Mouse (Mus musculus) frontal cortex, postnatal 36 days (tissue): ENCODE data around the gene Lhb.
"Not testable (repeated sequence)": the region's sequence is repeated elsewhere in the genome, so short reads cannot be mapped to it uniquely, and the experiment has no call there.

Experiments used
- DNase-seq, 2 experiments: peaks; one replicate each; pipeline ENCODE4 v3.0.0; 2022; ENCODE audit warnings: low spot score in 2 of 2

Lhb gene

DNA sequence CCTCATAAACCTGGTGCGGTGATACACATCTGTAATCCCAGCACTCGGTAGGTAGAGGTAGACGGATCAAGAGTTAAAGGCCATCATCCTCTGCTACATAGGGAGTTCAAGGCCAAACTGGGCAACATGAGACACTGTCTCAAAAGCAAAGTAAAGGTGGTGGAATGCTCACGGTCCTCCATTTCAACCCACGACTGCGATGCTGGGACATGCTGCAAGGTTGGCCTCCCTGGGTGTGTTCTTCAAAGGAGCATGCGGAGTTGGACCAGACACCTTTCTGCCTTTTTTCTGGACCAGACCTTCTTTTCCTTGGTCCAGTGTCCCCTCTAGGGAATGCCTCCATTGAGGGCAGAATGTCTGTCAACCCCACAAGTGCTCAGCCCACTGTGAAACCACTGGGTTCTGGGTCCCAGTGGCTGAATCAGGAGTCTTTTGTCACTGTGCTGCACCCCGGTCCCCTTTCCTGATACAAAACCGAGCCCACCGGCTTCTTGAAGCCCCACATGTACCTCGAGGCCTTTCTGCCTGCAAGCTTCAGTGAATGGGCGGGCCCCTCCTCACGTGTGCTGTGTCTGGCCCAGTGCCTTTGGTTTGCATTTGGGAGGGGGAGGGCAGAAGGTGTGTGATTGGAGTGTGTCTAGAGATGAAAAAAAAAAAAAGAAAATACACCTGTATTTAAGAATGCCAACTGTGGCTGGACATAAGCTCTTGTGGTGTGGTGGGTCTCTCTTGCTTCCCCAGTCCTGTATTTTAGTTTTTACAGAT lies 35.5 kb downstream of the Lhb start:
- DNase-seq = no peak

DNA sequence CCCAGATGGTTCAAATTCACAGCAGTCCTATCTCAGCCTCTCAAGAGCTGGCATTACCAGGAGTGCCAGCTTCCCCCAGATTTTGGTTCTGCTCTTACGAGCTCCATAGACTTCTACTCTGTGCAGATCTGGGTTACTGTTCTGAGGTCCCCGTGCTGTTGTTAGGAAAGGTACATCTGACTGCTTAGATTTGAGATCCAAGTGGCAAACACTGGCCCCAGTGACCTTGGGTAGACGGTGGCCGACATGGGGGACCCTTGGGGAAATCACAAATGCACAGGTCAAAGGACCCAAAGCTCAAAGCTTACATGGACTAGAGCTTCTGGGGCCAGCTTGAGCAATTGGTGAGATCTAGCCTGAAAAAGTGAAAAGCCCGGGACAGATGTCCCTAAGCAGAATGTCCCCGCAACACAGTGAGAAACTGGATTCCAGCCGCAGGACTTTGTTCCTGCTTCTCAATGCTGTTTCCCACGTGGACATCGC lies 36.1 kb downstream of the Lhb start:
- no peak for DNase-seq

DNA sequence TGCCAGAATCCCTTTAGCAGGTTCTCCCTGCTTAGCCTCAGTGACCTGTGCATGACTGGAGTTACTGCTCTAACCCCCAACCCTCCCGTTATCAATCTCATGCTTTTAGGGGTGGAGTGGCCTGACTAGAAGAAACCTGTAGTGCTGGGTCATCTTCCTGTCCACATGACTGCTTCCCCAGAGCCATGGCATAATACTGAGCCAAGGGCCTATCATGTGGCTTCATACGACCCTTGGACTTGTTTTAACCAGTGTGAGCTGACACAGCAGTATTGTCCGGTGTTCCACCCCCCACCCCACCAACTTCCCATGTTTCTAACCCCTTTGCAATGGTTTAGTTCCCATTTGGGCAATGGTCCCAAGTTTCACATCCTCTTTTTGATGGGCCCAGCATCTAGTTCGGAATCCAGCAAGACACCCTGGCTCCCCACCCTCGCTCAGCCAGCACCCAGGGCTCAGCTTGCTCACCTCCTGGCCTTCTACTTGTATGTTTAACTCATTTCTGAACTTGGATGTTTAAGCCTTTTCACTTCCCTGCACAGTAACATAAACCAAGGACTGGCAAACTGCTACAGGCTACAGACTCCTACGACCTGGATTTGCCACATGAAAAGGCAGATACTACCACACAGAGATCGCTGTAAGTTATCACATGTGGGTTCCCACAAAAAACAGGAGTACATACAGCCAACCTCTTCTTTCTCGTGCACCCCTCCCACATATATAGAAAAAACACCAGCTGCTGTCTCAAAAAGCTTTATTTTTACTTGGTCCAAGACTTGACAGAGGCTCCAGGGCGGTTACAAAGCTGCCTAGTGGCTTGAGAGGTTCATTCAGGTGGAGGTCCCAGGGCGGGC lies 36.8 kb downstream of the Lhb start:
- no peak for DNase-seq

DNA sequence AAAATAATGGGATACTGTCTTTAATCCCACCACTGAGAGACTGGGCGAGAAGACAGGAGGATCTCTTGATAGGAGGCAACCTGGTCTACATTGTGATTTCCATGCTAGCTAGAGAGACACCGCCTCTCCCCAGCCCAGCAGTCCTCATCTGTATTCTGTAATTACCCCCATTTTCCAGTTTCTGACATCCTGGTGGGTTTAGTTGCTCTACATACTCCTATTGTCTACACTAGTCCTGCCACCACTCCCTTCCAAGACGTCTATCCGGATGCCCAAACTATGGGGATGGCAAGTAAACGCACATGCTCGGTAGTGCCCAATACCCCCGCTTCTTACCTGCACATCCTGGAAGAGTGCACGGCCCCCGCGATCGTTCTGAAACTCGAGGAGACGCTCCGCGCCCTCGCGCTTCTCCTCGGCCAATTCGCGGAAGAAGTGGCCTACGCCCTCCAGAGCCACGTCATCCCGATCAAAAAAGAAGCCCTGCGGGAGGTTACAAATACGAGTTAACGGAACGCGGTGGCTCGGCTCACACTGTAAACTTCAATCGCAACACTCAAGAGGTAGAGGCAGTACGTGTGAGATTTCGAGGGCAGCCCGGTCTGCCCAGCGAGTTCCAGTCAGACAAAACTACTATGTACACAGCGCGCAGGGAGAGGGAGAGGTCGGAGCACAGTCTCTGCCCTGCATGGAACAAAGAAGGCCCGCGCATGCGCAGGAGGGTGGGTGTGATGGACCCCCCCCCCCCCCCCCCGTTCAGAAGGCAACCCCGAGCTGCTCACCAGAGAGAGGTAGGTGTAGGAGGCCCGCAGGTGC lies 38.3 kb downstream of the Lhb start:
- DNase-seq = peak; percentile 65

DNA sequence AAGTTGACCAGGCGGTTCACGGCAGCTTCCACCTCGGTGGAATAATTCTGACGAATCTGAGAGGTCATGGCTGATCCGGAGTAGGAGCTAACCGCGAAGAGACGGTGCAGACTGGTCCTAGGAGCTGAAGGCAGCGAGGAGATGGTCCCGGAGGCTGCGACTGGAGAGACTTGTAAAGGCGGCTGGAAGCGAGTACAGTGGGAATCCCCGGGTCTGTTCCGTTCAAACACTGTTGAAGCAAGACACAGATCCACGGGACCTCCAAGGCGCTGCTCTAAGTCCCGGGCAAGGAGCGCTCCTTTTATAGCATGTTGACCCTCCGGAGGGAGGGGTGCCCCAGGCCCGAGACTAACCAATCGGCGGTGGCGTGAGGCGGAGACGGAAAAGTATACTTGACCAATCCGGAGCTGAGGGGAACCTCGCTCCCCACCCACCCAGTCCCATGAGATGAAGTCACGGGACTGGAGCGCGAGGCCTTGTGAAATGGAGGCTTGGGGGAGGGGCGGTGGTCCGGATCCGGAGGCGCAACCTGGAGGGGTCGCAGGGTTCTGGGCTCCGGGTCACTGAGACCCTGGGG lies 39.0 kb downstream of the Lhb start, which contains the start of gene Ftl1:
TSS of gene Ftl1 (minus strand) at position 321 of the 577 bp plus-strand sequence.
- DNase-seq = peak; percentile 93 to 96

DNA sequence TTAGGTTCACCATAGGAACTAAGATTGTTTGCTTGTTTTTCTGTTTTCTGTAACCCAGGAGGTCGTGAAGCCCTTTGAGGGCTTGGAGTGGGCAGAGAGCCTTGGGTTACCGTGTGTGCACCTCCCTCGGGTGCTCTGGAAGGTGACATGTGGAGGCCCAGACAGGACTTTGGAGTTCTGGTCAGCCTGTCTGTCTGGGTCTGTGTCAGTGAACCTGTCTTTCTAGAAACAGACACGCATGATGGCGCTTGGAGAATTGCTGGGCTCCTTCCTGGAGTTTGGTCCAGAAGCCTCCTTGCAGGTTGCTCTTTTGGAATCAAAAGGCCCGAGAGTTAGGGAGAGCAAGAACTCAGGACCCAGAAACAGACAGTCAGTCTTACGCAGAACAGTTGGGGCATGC lies 39.8 kb downstream of the Lhb start:
- peak in 1 of 2 experiments; percentile 23 for DNase-seq

DNA sequence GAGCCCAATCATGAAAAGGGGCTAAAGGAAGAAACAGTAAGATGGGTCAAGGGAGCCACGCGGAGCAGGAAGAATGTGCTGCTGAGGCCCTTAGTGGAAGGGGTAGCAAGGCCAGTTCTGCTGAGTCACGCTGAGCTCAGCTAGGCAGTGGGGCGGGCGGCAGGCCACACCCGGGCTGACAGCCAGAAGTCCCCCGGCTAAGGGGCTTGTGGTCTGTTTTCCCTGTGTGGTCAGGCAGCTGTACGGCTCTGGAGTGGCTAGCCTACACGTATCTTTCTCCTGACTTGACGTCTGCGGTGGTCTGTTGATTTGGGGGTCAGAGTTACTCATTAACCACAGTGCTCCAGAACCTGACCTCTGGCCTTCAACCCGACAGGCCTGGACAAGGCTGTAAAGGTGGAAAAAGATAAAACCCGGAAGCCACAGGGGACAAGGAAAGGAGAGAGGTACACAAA lies 40.3 kb downstream of the Lhb start:
- DNase-seq = peak in 1 of 2 experiments; percentile 24

DNA sequence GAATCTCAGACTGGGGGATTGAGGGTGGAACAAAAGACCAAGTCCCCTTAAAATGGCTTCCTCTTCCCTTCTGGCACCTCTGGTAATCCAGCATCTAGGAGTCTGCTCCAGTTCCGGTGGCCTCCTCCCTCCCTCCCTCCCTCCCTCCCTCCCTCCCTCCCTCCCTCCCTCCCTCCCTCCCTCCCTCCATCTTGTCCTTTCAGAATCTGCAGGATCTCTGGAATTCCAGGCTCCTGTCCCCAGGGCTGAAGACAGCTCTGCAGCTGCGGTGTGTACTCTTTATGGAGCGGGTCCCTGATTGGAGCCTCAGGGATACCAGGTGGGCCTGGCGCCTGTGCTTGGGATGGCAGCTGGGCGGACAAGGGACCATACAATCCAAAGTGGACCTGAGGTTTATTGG lies 40.7 kb downstream of the Lhb start:
- no peak for DNase-seq

DNA sequence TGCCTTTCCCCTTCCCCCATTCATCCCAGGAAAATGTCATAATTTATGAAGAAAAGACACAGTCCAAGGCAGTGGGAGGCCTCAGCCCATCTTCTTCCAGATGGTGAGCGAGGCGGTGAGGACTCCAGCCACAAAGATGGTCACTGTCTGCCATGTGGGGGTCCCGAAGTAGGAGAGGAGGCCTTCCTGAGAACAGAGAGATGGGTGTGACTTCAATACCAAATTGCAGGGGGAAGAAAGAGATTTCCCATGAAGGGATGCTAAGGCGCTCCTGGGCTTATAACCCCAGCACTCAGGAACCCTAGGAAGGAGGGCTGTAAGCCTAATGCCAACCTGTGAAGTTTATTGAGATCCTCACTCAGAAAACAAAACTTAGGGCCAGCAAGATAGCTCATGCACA lies 41.2 kb downstream of the Lhb start:
- DNase-seq = no peak

DNA sequence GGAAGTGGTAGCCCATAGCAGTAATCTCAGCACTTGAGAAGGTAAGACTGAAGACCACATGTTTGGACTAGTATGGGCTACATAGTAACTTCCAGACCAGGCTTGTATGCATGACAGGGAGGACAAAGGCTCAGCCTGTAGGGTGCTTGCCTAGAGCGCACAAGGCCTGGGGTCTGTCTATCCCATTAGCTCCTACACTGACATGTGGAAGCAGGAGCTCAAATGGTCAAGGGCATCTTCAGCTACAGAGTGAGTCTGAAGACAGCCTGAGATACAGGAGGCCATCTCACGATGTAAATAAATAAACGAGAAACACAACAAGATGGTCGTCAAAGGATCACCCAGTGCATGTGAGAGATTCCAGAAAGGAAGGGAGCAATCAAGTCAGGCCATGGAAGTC lies 41.7 kb downstream of the Lhb start:
- no peak for DNase-seq

DNA sequence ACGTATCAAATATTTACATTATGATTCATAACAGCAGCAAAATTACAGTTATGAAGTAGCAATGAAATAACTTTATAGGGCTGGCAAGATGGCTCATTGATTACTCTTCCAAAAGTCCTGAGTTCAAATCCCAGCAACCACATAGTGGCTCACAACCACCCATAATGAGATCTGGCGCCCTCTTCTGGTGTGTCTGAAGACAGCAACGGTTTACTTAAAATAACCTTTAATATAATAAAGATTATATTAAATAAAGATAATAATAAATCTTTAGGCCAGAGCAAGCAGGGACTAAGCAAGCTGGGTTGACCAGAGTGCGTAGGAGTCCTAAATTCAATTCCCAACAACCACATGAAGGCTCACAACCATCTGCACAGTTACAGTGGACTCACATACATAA lies 42.2 kb downstream of the Lhb start:
- not testable (repeated sequence) for DNase-seq

DNA sequence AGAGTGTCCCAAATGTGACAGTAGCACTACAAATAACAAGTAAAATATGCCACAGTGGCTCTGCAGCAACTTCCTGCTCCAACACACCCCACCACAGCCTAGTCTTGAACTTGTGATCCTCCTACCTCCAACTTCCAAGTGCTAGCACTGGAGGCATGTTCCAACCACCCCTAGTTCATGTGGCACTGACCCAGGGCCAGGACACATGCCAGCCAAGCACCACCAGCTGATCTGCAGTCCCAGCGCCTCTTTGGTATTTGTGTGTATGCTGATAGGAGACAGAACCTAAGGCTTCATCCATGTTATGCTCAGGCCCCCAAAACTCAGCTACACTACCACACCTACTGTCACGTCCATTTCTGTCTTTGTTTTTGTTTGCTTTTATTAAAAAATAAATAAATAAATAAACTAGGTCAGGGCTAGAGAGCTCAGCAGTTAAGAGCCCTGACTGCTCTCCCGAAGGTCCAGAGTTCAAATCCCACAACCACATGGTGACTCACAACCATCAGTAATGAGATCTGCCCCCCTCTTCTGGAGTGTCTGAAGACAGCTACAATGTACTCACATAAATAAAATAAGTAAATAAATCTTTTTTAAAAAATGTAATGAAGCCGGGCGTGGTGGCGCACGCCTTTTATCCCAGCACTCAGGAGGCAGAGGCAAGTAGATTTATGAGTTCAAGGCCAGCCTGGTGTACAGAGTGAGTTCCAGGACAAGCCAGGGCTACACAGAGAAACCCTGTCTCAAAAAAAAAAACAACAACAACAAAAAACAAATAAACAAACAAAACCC lies 43.6 kb downstream of the Lhb start:
- DNase-seq = no peak

DNA sequence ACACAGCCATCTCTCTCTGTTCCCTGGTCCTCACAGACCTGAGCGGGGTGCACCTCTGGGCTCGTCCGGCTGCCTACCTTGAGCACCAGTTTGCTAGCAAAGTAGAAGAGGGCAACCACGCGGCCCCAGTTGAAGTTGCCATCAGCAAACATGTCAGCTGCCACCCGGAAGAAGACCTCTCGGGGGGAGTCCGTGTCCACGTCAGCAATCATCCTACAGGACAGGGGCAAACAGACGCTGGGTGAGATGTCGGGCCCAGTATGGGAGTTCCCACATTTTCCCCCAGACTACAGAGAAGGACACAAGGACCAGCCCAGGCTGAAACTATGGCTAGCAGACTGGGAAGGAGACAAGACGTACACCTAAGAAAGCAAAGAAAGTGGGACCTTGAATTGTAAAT lies 44.5 kb downstream of the Lhb start:
- DNase-seq = no peak

DNA sequence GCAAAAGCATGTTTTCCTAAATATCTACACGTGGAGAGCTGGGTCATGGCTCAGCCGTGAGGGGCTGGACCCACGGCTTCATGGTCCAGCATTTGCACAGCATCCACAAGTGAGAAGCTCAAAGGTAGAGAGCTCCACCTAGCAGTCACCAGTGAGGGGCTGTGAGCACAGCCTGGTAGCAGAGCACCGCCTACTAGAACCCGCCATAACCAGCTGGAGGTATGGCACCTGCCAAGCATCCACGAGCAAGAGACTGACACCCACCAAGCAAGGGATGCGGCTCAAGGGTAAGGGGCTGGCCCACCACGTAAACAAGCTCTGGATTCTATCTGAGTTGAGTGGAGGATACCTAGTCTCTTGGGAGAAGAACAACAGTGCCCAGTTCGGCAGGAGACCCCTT lies 44.9 kb downstream of the Lhb start:
- DNase-seq = peak in 1 of 2 experiments; percentile 14

DNA sequence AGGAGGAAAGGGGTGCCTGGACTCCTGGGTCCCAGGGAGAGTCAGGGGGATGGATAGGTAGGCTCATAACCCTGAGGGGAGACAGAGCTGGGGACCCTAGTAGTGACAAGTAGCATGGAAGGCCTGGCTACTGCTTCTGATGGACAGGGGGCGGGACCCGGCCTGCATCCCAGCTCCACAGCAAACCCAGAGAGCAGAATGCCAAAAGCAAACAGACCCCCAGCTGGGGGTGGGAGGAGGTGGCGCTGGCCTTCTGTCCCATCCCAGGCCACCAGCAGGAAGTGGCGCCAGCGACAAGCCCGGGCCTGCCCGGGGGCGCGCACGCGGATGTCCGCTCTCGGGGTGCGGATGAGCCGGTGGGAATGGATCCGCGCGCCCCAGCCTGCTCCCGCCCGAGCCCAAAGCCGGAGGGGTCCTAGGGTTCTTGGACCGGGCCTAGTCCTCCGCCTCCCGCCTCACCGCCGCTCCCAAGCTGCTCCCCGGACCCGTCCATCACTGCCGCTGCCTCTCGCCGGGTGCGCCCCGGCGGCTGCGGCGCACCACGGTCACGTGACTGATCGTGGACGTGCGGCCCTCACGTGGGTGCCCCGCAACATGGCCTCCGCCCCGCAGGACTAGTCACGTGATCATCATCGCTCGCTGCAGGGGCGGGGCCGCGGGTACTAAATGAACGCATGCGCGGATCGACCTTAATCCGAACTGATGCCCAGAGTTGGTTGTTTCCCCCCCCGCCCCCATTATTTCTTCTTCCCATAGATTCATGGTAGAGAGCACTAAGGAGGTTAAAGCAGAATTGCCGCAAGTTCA lies 45.9 kb downstream of the Lhb start, which contains the start of gene Bax:
TSS of gene Bax (minus strand) at position 616 of the 807 bp plus-strand sequence.
- DNase-seq = peak; percentile 93 to 97

DNA sequence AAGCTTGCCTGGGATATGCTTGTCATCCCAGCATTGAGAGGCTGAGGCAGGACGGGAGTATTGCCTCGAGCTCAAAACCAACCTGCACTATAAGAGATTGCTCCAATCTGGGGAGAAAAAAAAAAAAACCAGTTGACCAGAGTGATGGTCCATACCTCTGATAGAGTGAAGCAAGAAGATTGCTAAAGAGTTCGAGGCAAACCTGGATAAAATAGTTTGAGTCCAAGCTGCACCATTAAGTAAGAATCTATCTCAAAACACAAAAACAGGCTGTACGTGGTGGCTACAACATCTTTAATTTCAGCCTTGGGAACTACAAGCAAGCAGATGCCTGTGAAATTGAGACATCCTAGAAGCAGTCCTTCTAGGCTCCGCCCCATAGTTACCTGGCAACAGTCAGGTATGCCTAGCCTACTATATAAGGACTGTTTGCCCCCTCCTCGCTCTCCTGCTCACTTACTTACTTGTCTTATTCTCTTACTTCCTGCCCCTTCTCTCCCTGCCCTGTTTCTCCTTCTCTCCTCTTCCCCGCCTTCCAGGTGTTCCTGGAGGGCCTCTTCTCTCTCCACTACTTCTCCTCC lies 46.6 kb downstream of the Lhb start:
- DNase-seq = no peak

DNA sequence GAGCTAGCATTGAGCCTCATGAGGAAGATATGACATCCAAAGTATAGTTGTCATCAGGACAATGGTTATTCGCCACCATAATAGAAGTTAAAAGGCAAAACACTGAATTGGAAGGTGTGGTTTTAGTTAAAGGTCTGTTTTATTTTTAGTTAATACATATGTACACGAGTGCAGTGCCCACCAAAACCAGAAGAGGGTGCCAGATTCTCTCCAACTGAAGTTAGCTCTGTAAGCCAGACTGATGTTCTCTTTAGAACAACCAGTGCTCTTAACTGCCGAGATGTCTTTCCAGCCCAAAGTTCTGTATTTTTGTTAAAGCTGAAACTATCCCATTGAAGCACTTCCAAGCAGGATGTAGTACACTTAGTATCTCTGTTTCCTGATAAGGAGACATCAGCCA lies 50.2 kb downstream of the Lhb start:
- peak in 1 of 2 experiments; percentile 86 for DNase-seq
